Mouse (Mus musculus) neural tube, embryonic 10.5 days (tissue): ENCODE data around the gene Sprn.

ENCODE experiments used
- DNase-seq: peaks from one replicate; pipeline ENCODE4 v3.0.0-alpha.2; 2017; ENCODE audit warnings: low spot score; ENCODE audit errors: extremely low spot score

Gene Sprn

GRCm38 (mm10) chr7:140101993-140102860 is 52.5 kb downstream of the Sprn start, which contains the start of gene Fuom:
Gene Fuom (minus strand): TSS chr7:140102441.
- peak; percentile 68 for DNase-seq

GRCm38 (mm10) chr7:140101498-140101897 is 53.2 kb downstream of the Sprn start:
- DNase-seq, result no peak
